Mouse (Mus musculus) heart, adult 10 weeks (tissue): Measurements from ENCODE around the gene Ppm1m. TPM values are rescaled to one million over a fixed set of nuclear protein-coding genes. Genes with fewer than 3 reads are reported as not detected.

Source experiments
- polyA plus RNA-seq: library from polyadenylated mRNA; stranded (reverse); fragments of 350-450 nt; fragmentation: Illumina TruSeq; extraction: RNeasy Lipid Tissue Mini Kit (QIAGEN cat#74804); gene quantifications from one replicate; pipeline ENCODE4 v1.2.3, GENCODE M21; 2014; ENCODE audit warnings: low read depth, low replicate concordance

Gene Ppm1m
- polyA plus RNA-seq: 15.2 TPM

GRCm38 (mm10) chr9:106199535-106200272 is at the start of gene Ppm1m:
Gene Ppm1m, minus strand, starts transcription at chr9:106199746.

GRCm38 (mm10) chr9:106222261-106222851 is 22.8 kb upstream of the Ppm1m start, which contains the start of gene Tlr9:
Gene Tlr9, plus strand, starts transcription at chr9:106222598.

GRCm38 (mm10) chr9:106202819-106203636 is 3.5 kb upstream of the Ppm1m start, which contains the start of gene Twf2:
Gene Twf2, plus strand, starts transcription at chr9:106203108.

GRCm38 (mm10) chr9:106170556-106171345 is 28.8 kb downstream of the Ppm1m start, which contains the start of gene Wdr82:
Gene Wdr82, plus strand, starts transcription at chr9:106170928.

GRCm38 (mm10) chr9:106158037-106158491 is 41.5 kb downstream of the Ppm1m start, which contains the start of gene Glyctk:
Gene Glyctk, minus strand, starts transcription at chr9:106158138.

Other genes starting within 250 kb of the Ppm1m start
- not detected for gene Col6a5, start 239.1 kb downstream of the Ppm1m start, polyA plus RNA-seq
- gene Col6a4, start 103.0 kb downstream of the Ppm1m start, polyA plus RNA-seq: not detected
- gene Glyctk, start 41.6 kb downstream of the Ppm1m start, polyA plus RNA-seq: 1.4 TPM
- 38.1 TPM for gene Wdr82, start 28.8 kb downstream of the Ppm1m start, polyA plus RNA-seq
- 251 TPM for gene Twf2, start 3.4 kb upstream of the Ppm1m start, polyA plus RNA-seq
- 0.37 TPM for gene Tlr9, start 22.9 kb upstream of the Ppm1m start, polyA plus RNA-seq
- gene Alas1, start 48.9 kb upstream of the Ppm1m start, polyA plus RNA-seq: 310 TPM
- gene Poc1a, start 81.3 kb upstream of the Ppm1m start, polyA plus RNA-seq: 3.5 TPM
- gene Dusp7, start 168.9 kb upstream of the Ppm1m start, polyA plus RNA-seq: 35.6 TPM
- 441 TPM for gene Rpl29, start 229.7 kb upstream of the Ppm1m start, polyA plus RNA-seq
- gene Acy1, start 238.6 kb upstream of the Ppm1m start, polyA plus RNA-seq: 24.2 TPM
- gene Abhd14b, start 247.7 kb upstream of the Ppm1m start, polyA plus RNA-seq: 18.4 TPM
- 22.9 TPM for gene Abhd14a, start 247.9 kb upstream of the Ppm1m start, polyA plus RNA-seq